Mouse (Mus musculus): Measurements from ENCODE around the gene Hsfy2.

- no peak for TF ChIP-seq CTCF (IDR thresholded peaks at IDR 0.05; ENCODE audit: extremely low read depth, insufficient read length, insufficient replicate concordance, low read depth, low read length)
- TF ChIP-seq POLR2A (IDR thresholded peaks at IDR 0.05; ENCODE audit: low read depth, low read length), result no peak
Measured at GRCm38 (mm10) chr1:56671241-56671945, 34.2 kb upstream of the Hsfy2 start.
